Mouse (Mus musculus): ENCODE measurements around the gene Rad54l. TPM values are rescaled to one million over a fixed set of nuclear protein-coding genes. Genes with fewer than 3 reads are reported as not detected.

The Rad54l gene
- polyA plus RNA-seq, 1 experiment from 2014 or later = 31.3 TPM

- H3K4me1 ChIP-seq (replicated peaks; ENCODE audit: control insufficient read depth, insufficient read depth, low read length) = peaks cover 22% of the 10 kb centered on the region
- no peaks in the 10 kb centered on the region for H3K9me3 ChIP-seq (ENCODE audit: control insufficient read depth, low read length)
- H3K4me2 ChIP-seq (ENCODE audit: low read depth, low read length) = peak overlapping the region; percentile 77
- ATAC-seq (ENCODE audit: low read depth) = peak; percentile 8
- H3K36me3 ChIP-seq (ENCODE audit: control insufficient read depth, insufficient read depth, low read length) = peaks cover 12% of the 10 kb centered on the region
- H3K9ac ChIP-seq (ENCODE audit: low read length) = peak overlapping the region; percentile 99
- WGBS = 2% methylated on average over 37 of the region's 37 CpGs
- peak overlapping the region; percentile 100 for H3K4me3 ChIP-seq (ENCODE audit: low read length)
- H3K27ac ChIP-seq (ENCODE audit: low read length) = peak overlapping the region; percentile 97
- no peaks in the 10 kb centered on the region for H3K27me3 ChIP-seq (ENCODE audit: control insufficient read depth, insufficient read depth, low read depth, low read length)
These were observed 46.9 kb downstream of the Rad54l start for GRCm38 (mm10) chr4:116076369-116077231.

GRCm38 (mm10) chr4:116075631-116076368 lies 47.7 kb downstream of the Rad54l start:
- H3K9me3 ChIP-seq (ENCODE audit: control insufficient read depth, low read length) = no peaks in the 10 kb centered on the region
- H3K4me2 ChIP-seq (ENCODE audit: low read depth, low read length) = peak overlapping the region; percentile 77
- peak overlapping the region; percentile 99 for H3K9ac ChIP-seq (ENCODE audit: low read length)
- peak overlapping the region; percentile 97 for H3K27ac ChIP-seq (ENCODE audit: low read length)
- ATAC-seq (ENCODE audit: low read depth) = peak; percentile 76
- WGBS = under 1% methylated on average over 66 of the region's 77 CpGs
- peak overlapping the region; percentile 100 for H3K4me3 ChIP-seq (ENCODE audit: low read length)
- no peaks in the 10 kb centered on the region for H3K27me3 ChIP-seq (ENCODE audit: control insufficient read depth, insufficient read depth, low read depth, low read length)
- H3K36me3 ChIP-seq (ENCODE audit: control insufficient read depth, insufficient read depth, low read length) = peaks cover 8% of the 10 kb centered on the region
- H3K4me1 ChIP-seq (replicated peaks; ENCODE audit: control insufficient read depth, insufficient read depth, low read length) = peaks cover 22% of the 10 kb centered on the region

GRCm38 (mm10) chr4:116074861-116075620 lies 48.4 kb downstream of the Rad54l start, which contains the start of the genes Uqcrh and Lrrc41:
Uqcrh (minus strand) TSS chr4:116075071.
Lrrc41 (plus strand) TSS chr4:116075269.
- no peaks in the 10 kb centered on the region for H3K27me3 ChIP-seq (ENCODE audit: control insufficient read depth, insufficient read depth, low read depth, low read length)
- H3K9me3 ChIP-seq (ENCODE audit: control insufficient read depth, low read length) = no peaks in the 10 kb centered on the region
- peak within 1 kb of the TSS; percentile 100 for H3K4me3 ChIP-seq (ENCODE audit: low read length)
- under 1% methylated on average over 55 of the region's 55 CpGs for WGBS
- H3K4me2 ChIP-seq (ENCODE audit: low read depth, low read length) = peak within 1 kb of the TSS; percentile 77
- H3K4me1 ChIP-seq (replicated peaks; ENCODE audit: control insufficient read depth, insufficient read depth, low read length) = peaks cover 22% of the 10 kb centered on the region
- peaks cover 3% of the 10 kb centered on the region; the same call in 1 of the 2 replicates for H3K36me3 ChIP-seq (ENCODE audit: control insufficient read depth, insufficient read depth, low read length)
- peak; percentile 95 for ATAC-seq (ENCODE audit: low read depth)
- H3K27ac ChIP-seq (ENCODE audit: low read length) = peak within 1 kb of the TSS; percentile 97
- H3K9ac ChIP-seq (ENCODE audit: low read length) = peak within 1 kb of the TSS; percentile 99

- WGBS = 1% methylated on average over 8 of the region's 8 CpGs
- Histone ChIP-seq H3K9ac (ENCODE audit: low read length) (peak overlapping the region; percentile 99), H3K4me2 (ENCODE audit: low read depth, low read length) (peak overlapping the region; percentile 68), H3K9me3 (ENCODE audit: control insufficient read depth, low read length) (no peaks in the 10 kb centered on the region), H3K36me3 (ENCODE audit: control insufficient read depth, insufficient read depth, low read length) (peaks cover 8% of the 10 kb centered on the region), H3K27me3 (ENCODE audit: control insufficient read depth, insufficient read depth, low read depth, low read length) (no peaks in the 10 kb centered on the region), H3K27ac (ENCODE audit: low read length) (peak overlapping the region; percentile 45; the same call in 1 of the 2 replicates), H3K4me1 (replicated peaks; ENCODE audit: control insufficient read depth, insufficient read depth, low read length) (peaks cover 22% of the 10 kb centered on the region), H3K4me3 (ENCODE audit: low read length) (peak overlapping the region; percentile 100)
- ATAC-seq (ENCODE audit: low read depth) = no peak
These were observed 49.3 kb downstream of the Rad54l start for GRCm38 (mm10) chr4:116074145-116074675.

GRCm38 (mm10) chr4:116073146-116073545 lies 50.3 kb downstream of the Rad54l start:
- no peaks in the 10 kb centered on the region for H3K9me3 ChIP-seq (ENCODE audit: control insufficient read depth, low read length)
- H3K36me3 ChIP-seq (ENCODE audit: control insufficient read depth, insufficient read depth, low read length) = peaks cover 18% of the 10 kb centered on the region
- H3K4me3 ChIP-seq (ENCODE audit: low read length) = no peak overlapping the region
- H3K27ac ChIP-seq (ENCODE audit: low read length) = no peak overlapping the region
- ATAC-seq (ENCODE audit: low read depth) = no peak
- H3K4me1 ChIP-seq (replicated peaks; ENCODE audit: control insufficient read depth, insufficient read depth, low read length) = peaks cover 22% of the 10 kb centered on the region
- H3K27me3 ChIP-seq (ENCODE audit: control insufficient read depth, insufficient read depth, low read depth, low read length) = no peaks in the 10 kb centered on the region
- WGBS = 47% methylated on average over 4 of the region's 4 CpGs
- H3K9ac ChIP-seq (ENCODE audit: low read length) = no peak overlapping the region
- H3K4me2 ChIP-seq (ENCODE audit: low read depth, low read length) = peak overlapping the region; percentile 31; the same call in 1 of the 2 replicates

GRCm38 (mm10) chr4:116070116-116070515 lies 53.4 kb downstream of the Rad54l start:
- H3K27ac ChIP-seq (ENCODE audit: low read length) = no peak overlapping the region
- H3K36me3 ChIP-seq (ENCODE audit: control insufficient read depth, insufficient read depth, low read length) = peaks cover 32% of the 10 kb centered on the region
- peaks cover 9% of the 10 kb centered on the region for H3K4me1 ChIP-seq (replicated peaks; ENCODE audit: control insufficient read depth, insufficient read depth, low read length)
- H3K27me3 ChIP-seq (ENCODE audit: control insufficient read depth, insufficient read depth, low read depth, low read length) = no peaks in the 10 kb centered on the region
- ATAC-seq (ENCODE audit: low read depth) = no peak
- no peak overlapping the region for H3K4me2 ChIP-seq (ENCODE audit: low read depth, low read length)
- no peaks in the 10 kb centered on the region for H3K9me3 ChIP-seq (ENCODE audit: control insufficient read depth, low read length)
- H3K4me3 ChIP-seq (ENCODE audit: low read length) = no peak overlapping the region
- WGBS = 61% methylated on average over 6 of the region's 6 CpGs
- H3K9ac ChIP-seq (ENCODE audit: low read length) = no peak overlapping the region

- H3K36me3 ChIP-seq (ENCODE audit: control insufficient read depth, insufficient read depth, low read length) = peaks cover 21% of the 10 kb centered on the region
- H3K27me3 ChIP-seq (ENCODE audit: control insufficient read depth, insufficient read depth, low read depth, low read length) = no peaks in the 10 kb centered on the region
- 21% methylated on average over 1 of the region's 1 CpGs for WGBS
- H3K4me2 ChIP-seq (ENCODE audit: low read depth, low read length) = no peak overlapping the region
- H3K27ac ChIP-seq (ENCODE audit: low read length) = no peak overlapping the region
- ATAC-seq (ENCODE audit: low read depth) = no peak
- no peaks in the 10 kb centered on the region for H3K9me3 ChIP-seq (ENCODE audit: control insufficient read depth, low read length)
- no peak overlapping the region for H3K4me3 ChIP-seq (ENCODE audit: low read length)
- H3K9ac ChIP-seq (ENCODE audit: low read length) = no peak overlapping the region
- H3K4me1 ChIP-seq (replicated peaks; ENCODE audit: control insufficient read depth, insufficient read depth, low read length) = no peaks in the 10 kb centered on the region
These were observed 59.6 kb downstream of the Rad54l start for GRCm38 (mm10) chr4:116063855-116064254.

- WGBS = 69% methylated on average over 5 of the region's 5 CpGs
These were observed 64.3 kb downstream of the Rad54l start for GRCm38 (mm10) chr4:116059012-116059726.

More at GRCm38 (mm10) chr4:116059012-116059726, 64.3 kb downstream of the Rad54l start:
- H3K4me1 ChIP-seq (replicated peaks; ENCODE audit: control insufficient read depth, insufficient read depth, low read length) = peaks cover 3% of the 10 kb centered on the region; the same call in 1 of the 2 replicates
- H3K9me3 ChIP-seq (ENCODE audit: control insufficient read depth, low read length) = no peaks in the 10 kb centered on the region
- H3K9ac ChIP-seq (ENCODE audit: low read length) = no peak overlapping the region
- no peak overlapping the region for H3K4me2 ChIP-seq (ENCODE audit: low read depth, low read length)
- H3K36me3 ChIP-seq (ENCODE audit: control insufficient read depth, insufficient read depth, low read length) = no peaks in the 10 kb centered on the region
- no peak for ATAC-seq (ENCODE audit: low read depth)
- no peak overlapping the region for H3K4me3 ChIP-seq (ENCODE audit: low read length)
- no peaks in the 10 kb centered on the region for H3K27me3 ChIP-seq (ENCODE audit: control insufficient read depth, insufficient read depth, low read depth, low read length)
- no peak overlapping the region for H3K27ac ChIP-seq (ENCODE audit: low read length)
